Mouse (Mus musculus) testis, adult 2 months (tissue): Measurements from ENCODE around the gene Foxj2.
A peak's percentile ranks its signal among the peaks of the same experiment; 100 is the strongest.

Experiments
- CTCF ChIP-seq: fragments of 200-500 bp; IDR thresholded peaks from 2 replicates; pipeline ENCODE4 v1.5.1; 2012; ENCODE audit warnings: low read depth, mild to moderate bottlenecking, inconsistent platforms, low read length, moderate library complexity; ENCODE audit not compliant: control insufficient read depth, insufficient read depth, insufficient replicate concordance
- POLR2A ChIP-seq: fragments of 200-500 bp; IDR thresholded peaks from 2 replicates; pipeline ENCODE4 v1.6.1; 2012; ENCODE audit warnings: low read depth, mild to moderate bottlenecking, inconsistent platforms, low read length, moderate library complexity; ENCODE audit not compliant: control insufficient read depth

DNA sequence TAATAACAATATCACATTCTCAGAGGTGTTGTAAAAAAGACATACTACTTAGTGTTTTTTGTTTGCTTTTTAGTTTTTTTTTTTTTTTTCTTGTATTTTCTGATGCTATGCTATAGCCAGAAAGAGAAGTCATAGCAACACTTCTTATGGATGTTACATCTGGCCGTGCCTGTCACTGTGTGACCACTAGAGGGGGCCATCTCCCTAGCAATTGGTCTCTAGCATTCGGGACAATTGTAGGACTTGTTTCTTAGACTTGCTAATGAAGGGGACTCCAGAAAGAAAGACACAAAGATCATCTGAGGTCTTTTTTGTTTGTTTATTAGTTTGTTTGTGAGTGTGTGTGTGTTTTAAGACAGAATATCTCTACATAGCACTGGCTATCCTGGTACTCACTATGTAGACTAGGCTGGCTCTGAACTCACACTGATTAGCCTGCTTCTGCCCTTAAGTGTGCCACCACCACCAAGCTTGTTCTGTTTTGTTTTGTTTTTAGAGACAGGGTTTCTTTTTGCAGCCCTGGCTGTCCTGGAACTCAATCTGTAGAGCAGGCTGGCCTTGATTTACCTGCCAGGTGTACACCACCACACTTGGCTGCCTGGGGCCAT is 72.8 kb downstream of the Foxj2 start:
- TF ChIP-seq POLR2A (no peak), CTCF (peak; percentile 51; the same call in 1 of the 2 replicates)
